Mouse (Mus musculus) embryo, embryonic 10 days (tissue): ENCODE measurements around the gene Ppp2ca.
"Not testable (repeated sequence)": the region's sequence is repeated elsewhere in the genome, so short reads cannot be mapped to it uniquely, and the experiment has no call there.

Source experiments
- DNase-seq: peaks from one replicate; pipeline ENCODE4 v3.0.0-alpha.2; 2015; ENCODE audit warnings: low spot score

Gene Ppp2ca

GRCm38 (mm10) chr11:52097016-52097415 is 1.5 kb upstream of the Ppp2ca start:
- DNase-seq, result no peak

GRCm38 (mm10) chr11:52097596-52097995 is 885 bp upstream of the Ppp2ca start:
- no peak for DNase-seq

GRCm38 (mm10) chr11:52099031-52099761 is 715 bp downstream of the Ppp2ca start:
- peak; percentile 79 for DNase-seq

- DNase-seq, result no peak
Observed at GRCm38 (mm10) chr11:52099771-52100219, 1.3 kb downstream of the Ppp2ca start.

- no peak for DNase-seq
Observed at GRCm38 (mm10) chr11:52102977-52103376, 4.5 kb downstream of the Ppp2ca start.

GRCm38 (mm10) chr11:52105503-52105902 is 7.0 kb downstream of the Ppp2ca start:
- no peak for DNase-seq

- DNase-seq, result no peak
Observed at GRCm38 (mm10) chr11:52106037-52106436, 7.6 kb downstream of the Ppp2ca start.

- DNase-seq, result no peak
Observed at GRCm38 (mm10) chr11:52106438-52106837, 8.0 kb downstream of the Ppp2ca start.

GRCm38 (mm10) chr11:52108796-52109195 is 10.3 kb downstream of the Ppp2ca start:
- no peak for DNase-seq

- no peak for DNase-seq
Observed at GRCm38 (mm10) chr11:52109421-52109820, 10.9 kb downstream of the Ppp2ca start.

- DNase-seq, result no peak
Observed at GRCm38 (mm10) chr11:52115479-52115878, 17.0 kb downstream of the Ppp2ca start.

GRCm38 (mm10) chr11:52116117-52116516 is 17.6 kb downstream of the Ppp2ca start:
- not testable (repeated sequence) for DNase-seq

- no peak for DNase-seq
Observed at GRCm38 (mm10) chr11:52117156-52117555, 18.7 kb downstream of the Ppp2ca start.

- DNase-seq, result not testable (repeated sequence)
Observed at GRCm38 (mm10) chr11:52120415-52120814, 21.9 kb downstream of the Ppp2ca start.

GRCm38 (mm10) chr11:52122045-52122444 is 23.6 kb downstream of the Ppp2ca start:
- DNase-seq, result no peak

GRCm38 (mm10) chr11:52124468-52124867 is 26.0 kb downstream of the Ppp2ca start:
- DNase-seq, result no peak

- no peak for DNase-seq
Observed at GRCm38 (mm10) chr11:52127169-52127568, 28.7 kb downstream of the Ppp2ca start.

- DNase-seq, result no peak
Observed at GRCm38 (mm10) chr11:52127760-52128159, 29.3 kb downstream of the Ppp2ca start.

GRCm38 (mm10) chr11:52128316-52129061 is 30.0 kb downstream of the Ppp2ca start:
- no peak for DNase-seq

GRCm38 (mm10) chr11:52129171-52129570 is 30.7 kb downstream of the Ppp2ca start:
- DNase-seq, result no peak

GRCm38 (mm10) chr11:52129621-52130450 is 31.4 kb downstream of the Ppp2ca start:
- no peak for DNase-seq

GRCm38 (mm10) chr11:52130451-52131068 is 32.1 kb downstream of the Ppp2ca start:
- DNase-seq, result no peak
